Mouse (Mus musculus) forebrain, embryonic 16.5 days (tissue): ENCODE data around the gene Clmp. TPM values are rescaled to one million over a fixed set of nuclear protein-coding genes. Genes with fewer than 3 reads are reported as not detected.

ENCODE experiments used
- ATAC-seq: fragments of 200-750 bp; cut with Nextera tagmentation; 2 replicates; pipeline ENCODE4 v1.8.0; 2017; ENCODE audit warnings: mild to moderate bottlenecking, moderate library complexity
- H3K27ac ChIP-seq: fragments of 300-500 bp; sonication (generic); 2 replicates; pipeline ENCODE4 v1.5.1; 2014; ENCODE audit warnings: low read length, control low read depth
- H3K27me3 ChIP-seq: fragments of 300-500 bp; sonication (generic); replicated peaks from 2 replicates; pipeline ENCODE4 v1.6.1; 2014; ENCODE audit warnings: low read length; ENCODE audit not compliant: control insufficient read depth, insufficient read depth
- H3K36me3 ChIP-seq: fragments of 300-500 bp; sonication (generic); 2 replicates; pipeline ENCODE4 v1.6.1; 2014; ENCODE audit not compliant: control insufficient read depth, insufficient read depth
- H3K4me1 ChIP-seq: fragments of 300-500 bp; sonication (generic); replicated peaks from 2 replicates; pipeline ENCODE4 v1.6.1; 2014; ENCODE audit warnings: low read length; ENCODE audit not compliant: control insufficient read depth, insufficient read depth
- H3K4me2 ChIP-seq: fragments of 300-500 bp; sonication (generic); 2 replicates; pipeline ENCODE4 v1.6.1; 2014; ENCODE audit warnings: mild to moderate bottlenecking, low read length, control low read depth
- H3K4me3 ChIP-seq: fragments of 300-500 bp; sonication (generic); replicated peaks from 2 replicates; pipeline ENCODE4 v1.5.1; 2014; ENCODE audit warnings: mild to moderate bottlenecking, low read length, control low read depth
- H3K9ac ChIP-seq: fragments of 300-500 bp; sonication (generic); replicated peaks from 2 replicates; pipeline ENCODE4 v1.6.1; 2014; ENCODE audit warnings: low read depth, low read length, control low read depth
- H3K9me3 ChIP-seq: fragments of 300-500 bp; sonication (generic); 2 replicates; pipeline ENCODE4 v1.6.1; 2016; ENCODE audit warnings: low read length; ENCODE audit not compliant: control insufficient read depth
- WGBS: fragments of 180-500 bp; shearing (Covaris S2); extraction: QIAGEN DNeasy Blood & Tissue Kit; methylation state at CpG from one replicate; pipeline ENCODE4 v1.1.7; 2014; 5-methylcytosine and 5-hydroxymethylcytosine counted together
- polyA plus RNA-seq: library from polyadenylated mRNA; unstranded; fragments of >200 nt; fragmentation: Nextera tagmentation; extraction: Ambion mirVana; gene quantifications from 2 replicates; pipeline ENCODE4 v1.2.1, GENCODE M21; 2015

The Clmp gene
- polyA plus RNA-seq, 1 experiment from 2014 or later = 64.7 TPM

DNA sequence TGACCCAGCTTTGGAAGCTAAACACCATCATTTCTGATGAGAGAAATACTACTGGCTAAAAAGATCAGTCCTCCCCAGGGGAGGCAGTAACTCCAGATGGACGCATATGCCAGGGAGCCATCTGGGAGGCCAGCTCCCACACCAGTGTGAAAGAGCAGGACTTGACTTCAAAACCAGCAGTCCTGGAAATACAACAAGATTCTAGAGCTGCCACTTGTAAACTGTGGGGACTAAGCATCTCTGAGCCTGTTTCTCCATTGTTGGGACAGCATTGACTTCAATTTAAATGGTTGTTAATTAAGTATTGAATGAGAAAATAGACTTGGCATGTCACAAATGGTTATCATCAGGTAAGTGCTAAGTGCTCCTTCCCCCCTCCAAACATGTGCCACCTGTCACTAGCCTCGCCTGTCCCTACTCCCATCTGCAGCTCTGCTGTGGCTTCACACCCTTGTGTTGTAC lies 37.6 kb downstream of the Clmp start:
- WGBS = 49% methylated on average over 2 of the region's 2 CpGs
- Histone ChIP-seq H3K4me1 (peaks cover 13% of the 10 kb centered on the region), H3K27ac (peak overlapping the region; percentile 14; the same call in 1 of the 2 replicates), H3K4me2 (no peak overlapping the region), H3K9me3 (no peaks in the 10 kb centered on the region), H3K9ac (no peak overlapping the region), H3K4me3 (no peak overlapping the region), H3K36me3 (no peaks in the 10 kb centered on the region), H3K27me3 (no peaks in the 10 kb centered on the region)
- ATAC-seq = no peak

DNA sequence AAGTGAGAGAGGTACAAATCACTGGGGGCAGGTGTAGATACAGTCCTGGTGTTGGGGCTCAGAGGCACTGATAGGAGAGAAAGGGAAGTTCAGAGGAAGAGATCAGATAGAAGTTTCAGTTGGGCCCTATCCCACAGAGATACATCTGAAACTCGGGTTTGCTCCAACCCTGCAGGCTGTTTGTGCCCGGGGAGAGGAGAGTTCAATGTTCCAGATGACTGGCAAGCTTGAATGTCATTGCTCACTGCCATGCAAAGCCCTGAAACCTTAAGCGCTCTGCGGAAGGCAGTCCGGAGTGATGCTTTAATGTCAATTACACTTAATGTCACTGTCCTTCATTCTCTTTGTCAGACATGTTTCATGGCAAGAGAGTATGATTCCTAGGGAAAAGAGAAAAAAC lies 39.2 kb downstream of the Clmp start:
- no peaks in the 10 kb centered on the region for H3K9me3 ChIP-seq
- H3K27me3 ChIP-seq = no peaks in the 10 kb centered on the region
- H3K36me3 ChIP-seq = no peaks in the 10 kb centered on the region
- H3K4me1 ChIP-seq = peaks cover 13% of the 10 kb centered on the region
- 62% methylated on average over 5 of the region's 5 CpGs for WGBS
- H3K27ac ChIP-seq = no peak overlapping the region
- no peak for ATAC-seq
- H3K4me2 ChIP-seq = no peak overlapping the region
- H3K9ac ChIP-seq = no peak overlapping the region
- H3K4me3 ChIP-seq = no peak overlapping the region

DNA sequence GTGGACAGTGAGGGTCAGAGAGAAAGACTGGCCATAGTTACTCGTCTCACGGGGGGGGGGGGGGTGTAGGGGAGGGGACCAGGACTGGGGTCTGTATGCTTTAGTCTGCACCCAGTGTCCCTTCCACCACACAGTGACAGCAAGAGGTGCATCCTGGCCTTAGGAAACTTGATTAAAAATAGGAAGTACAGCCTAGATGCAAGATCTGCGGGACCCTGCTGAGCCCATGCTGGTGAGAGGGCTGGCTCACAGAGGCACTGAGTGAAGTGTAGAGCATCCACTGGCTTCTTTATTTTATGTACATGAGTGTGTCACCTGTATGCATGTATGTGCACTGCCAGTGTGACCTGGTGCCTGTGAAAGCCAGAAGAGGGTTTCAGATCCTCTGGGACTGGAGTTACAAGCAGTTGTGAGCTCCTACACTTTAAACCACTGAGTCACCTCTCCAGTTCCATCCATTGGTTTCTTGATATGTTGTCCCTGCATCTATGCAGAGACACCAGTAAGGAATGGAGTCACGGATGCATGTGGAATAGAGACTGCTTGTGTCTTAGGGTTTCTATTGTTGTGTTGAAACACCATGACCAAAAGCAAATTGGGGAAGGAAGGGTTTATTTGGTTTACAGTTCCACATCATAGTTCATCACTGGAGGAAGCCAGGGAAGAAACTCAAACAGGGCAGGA lies 41.5 kb downstream of the Clmp start:
- no peaks in the 10 kb centered on the region for H3K27me3 ChIP-seq
- H3K4me2 ChIP-seq = no peak overlapping the region

DNA sequence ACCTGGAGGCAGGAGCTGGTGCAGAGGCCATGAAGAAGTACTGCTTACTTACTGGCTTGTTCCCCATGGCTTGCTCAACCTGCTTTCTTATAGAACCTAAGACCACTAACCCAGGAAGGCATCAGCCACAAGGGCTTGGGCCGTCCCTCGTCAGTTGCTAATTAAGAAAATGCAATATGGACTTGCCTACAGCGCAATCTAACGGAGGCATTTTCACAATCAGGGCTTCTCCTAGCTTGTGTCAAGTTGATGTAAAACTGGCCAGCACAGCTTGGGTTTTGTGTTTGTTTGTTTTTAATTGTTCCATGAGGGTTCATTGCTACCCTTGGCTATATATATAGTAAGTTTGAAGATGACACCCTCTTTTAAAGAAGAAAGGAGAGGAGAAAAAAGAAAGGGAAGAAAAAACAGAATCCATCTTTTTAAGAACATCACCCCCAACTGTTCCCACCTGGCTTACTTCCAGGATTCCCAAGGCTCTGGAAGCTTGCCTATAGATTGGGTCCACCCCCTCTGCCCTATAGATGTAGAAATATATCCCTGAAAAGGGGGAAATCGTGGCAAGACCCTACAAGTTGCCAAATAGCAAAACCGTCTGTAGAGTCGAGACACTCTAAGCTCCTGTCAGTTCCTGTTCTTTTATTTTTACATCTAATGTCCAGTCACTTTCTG lies 42.2 kb downstream of the Clmp start:
- Histone ChIP-seq H3K4me3 (no peak overlapping the region), H3K27ac (no peak overlapping the region; the same call in 1 of the 2 replicates), H3K9ac (no peak overlapping the region), H3K4me1 (peaks cover 27% of the 10 kb centered on the region), H3K27me3 (no peaks in the 10 kb centered on the region), H3K9me3 (no peaks in the 10 kb centered on the region), H3K36me3 (no peaks in the 10 kb centered on the region), H3K4me2 (no peak overlapping the region)
- no peak for ATAC-seq
- 65% methylated on average over 7 of the region's 7 CpGs for WGBS

More for the DNA sequence above, 41.5 kb downstream of the Clmp start:
- Histone ChIP-seq H3K36me3 (no peaks in the 10 kb centered on the region), H3K4me1 (peaks cover 25% of the 10 kb centered on the region), H3K9ac (no peak overlapping the region), H3K9me3 (no peaks in the 10 kb centered on the region), H3K27ac (no peak overlapping the region; the same call in 1 of the 2 replicates), H3K4me3 (no peak overlapping the region)
- no peak for ATAC-seq
- 84% methylated on average over 4 of the region's 4 CpGs for WGBS

DNA sequence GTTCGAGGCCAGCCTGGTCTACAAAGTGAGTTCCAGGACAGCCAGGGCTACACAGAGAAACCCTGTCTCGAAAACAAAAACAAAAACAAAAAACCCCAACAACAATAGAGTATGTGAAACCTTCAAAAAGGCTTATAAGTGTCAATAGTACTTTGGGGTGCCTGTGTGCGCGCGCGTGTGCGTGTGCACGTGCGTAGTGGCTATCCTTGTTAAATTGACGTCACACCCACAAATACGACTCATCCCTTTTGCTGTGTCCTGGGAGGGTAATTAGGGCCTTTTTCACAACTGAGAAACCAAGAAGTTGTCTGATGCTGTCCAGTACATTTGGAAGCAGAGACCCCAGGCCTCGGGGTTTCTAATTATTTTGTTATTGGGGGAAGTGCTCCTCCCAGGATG lies 44.5 kb downstream of the Clmp start:
- H3K9ac ChIP-seq = peak overlapping the region; percentile 56
- peak overlapping the region; percentile 35 for H3K4me3 ChIP-seq
- peak overlapping the region; percentile 96 for H3K27ac ChIP-seq
- no peaks in the 10 kb centered on the region for H3K27me3 ChIP-seq
- H3K4me2 ChIP-seq = peak overlapping the region; percentile 59
- ATAC-seq = no peak
- no peaks in the 10 kb centered on the region for H3K9me3 ChIP-seq
- no peaks in the 10 kb centered on the region for H3K36me3 ChIP-seq
- 74% methylated on average over 12 of the region's 12 CpGs for WGBS
- H3K4me1 ChIP-seq = peaks cover 21% of the 10 kb centered on the region

DNA sequence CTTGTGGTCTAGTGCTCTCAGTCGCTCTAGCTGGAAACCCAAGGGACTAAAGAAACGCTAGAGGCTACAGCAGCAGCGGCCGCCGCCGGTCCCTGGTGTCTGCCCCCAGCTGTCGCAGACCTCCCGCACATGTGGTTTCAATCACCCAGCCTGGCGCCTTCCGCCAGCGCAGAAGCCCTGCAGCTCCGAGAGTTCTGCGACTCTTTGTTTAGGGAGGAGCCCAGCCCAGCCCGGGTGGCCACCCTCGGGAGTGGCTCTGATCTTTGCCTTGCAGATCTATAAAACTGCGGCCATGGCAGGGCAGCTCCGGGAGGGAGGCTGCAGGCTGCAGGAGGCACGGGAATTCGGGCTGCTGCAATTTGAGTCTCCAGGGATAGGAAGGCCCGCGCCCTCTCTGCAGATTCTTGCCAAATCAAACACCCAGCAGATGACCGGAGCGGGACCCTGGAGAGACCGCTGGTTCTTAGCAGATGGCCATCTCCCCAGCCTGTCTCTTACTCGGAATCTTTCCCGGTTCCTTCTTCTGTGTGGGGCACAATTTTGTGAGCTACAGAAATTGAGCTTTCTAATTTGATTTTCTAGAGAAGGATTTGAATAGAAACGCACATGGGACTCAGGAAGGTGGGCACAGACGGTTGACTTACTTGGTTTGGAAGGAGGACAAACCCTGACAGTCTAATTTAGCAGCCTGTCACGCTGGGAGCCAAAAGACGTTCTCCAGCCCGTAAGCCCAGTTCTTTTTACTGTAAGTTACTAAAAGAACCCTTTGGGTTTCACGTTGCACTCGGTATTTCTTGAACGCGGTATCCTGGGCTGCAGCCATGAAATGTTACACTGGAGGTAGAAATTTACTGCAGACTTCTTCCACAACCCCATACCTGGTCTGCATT lies 45.2 kb downstream of the Clmp start:
- H3K9ac ChIP-seq = peak overlapping the region; percentile 56
- no peaks in the 10 kb centered on the region for H3K36me3 ChIP-seq
- H3K27ac ChIP-seq = peak overlapping the region; percentile 96
- peak overlapping the region; percentile 35 for H3K4me3 ChIP-seq
- H3K27me3 ChIP-seq = no peaks in the 10 kb centered on the region
- under 1% methylated on average over 35 of the region's 35 CpGs for WGBS
- H3K9me3 ChIP-seq = no peaks in the 10 kb centered on the region
- H3K4me1 ChIP-seq = peaks cover 21% of the 10 kb centered on the region
- peak overlapping the region; percentile 59 for H3K4me2 ChIP-seq
- ATAC-seq = peak; percentile 63

DNA sequence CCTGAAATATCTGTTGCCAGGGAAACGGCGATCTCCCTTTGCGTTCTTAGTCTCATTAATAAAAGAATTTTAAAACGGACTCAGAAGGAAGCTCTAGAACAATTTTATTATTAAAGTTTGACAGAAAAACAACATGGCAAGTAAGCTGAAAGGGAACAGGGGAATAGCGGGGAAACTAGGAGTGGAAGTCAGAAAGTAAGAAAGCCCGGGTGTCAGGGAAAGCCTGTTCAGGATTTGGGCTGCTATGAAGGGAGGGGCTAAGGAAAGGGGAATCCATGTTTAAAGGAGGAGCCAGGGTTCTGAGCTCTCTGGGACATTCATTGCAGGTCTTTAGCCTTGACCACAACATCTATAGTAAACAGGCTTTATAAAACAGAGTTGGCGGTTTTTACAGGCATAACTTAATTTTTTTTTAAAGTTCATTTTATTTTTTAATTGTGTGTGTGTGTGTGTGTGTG lies 45.9 kb downstream of the Clmp start:
- peak overlapping the region; percentile 35 for H3K4me3 ChIP-seq
- no peaks in the 10 kb centered on the region for H3K9me3 ChIP-seq
- peak overlapping the region; percentile 96 for H3K27ac ChIP-seq
- peak; percentile 29; the same call in 1 of the 2 replicates for ATAC-seq
- no peaks in the 10 kb centered on the region for H3K36me3 ChIP-seq
- H3K27me3 ChIP-seq = no peaks in the 10 kb centered on the region
- peaks cover 21% of the 10 kb centered on the region for H3K4me1 ChIP-seq
- WGBS = 13% methylated on average over 7 of the region's 7 CpGs
- H3K9ac ChIP-seq = no peak overlapping the region
- peak overlapping the region; percentile 59 for H3K4me2 ChIP-seq

DNA sequence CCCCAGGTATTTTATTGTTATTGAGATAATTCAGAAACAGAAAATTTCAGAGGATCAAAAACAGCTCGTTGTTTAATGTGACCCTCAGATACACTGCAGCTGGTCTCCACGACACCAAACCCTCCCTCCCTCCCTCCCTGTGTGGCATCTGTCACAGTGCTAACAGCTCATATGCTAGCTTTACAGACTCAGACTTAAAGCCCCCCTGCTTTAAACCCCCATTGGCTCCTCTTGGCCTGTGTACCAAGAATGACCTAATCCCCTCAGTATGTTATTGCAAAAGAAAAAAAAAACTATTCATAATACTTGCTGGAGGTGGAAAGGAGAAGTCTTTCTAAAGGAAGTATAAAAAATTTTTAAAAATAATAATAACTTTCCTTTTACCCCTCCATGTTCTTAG lies 46.5 kb downstream of the Clmp start:
- H3K4me1 ChIP-seq = peaks cover 21% of the 10 kb centered on the region
- H3K4me2 ChIP-seq = no peak overlapping the region
- no peak overlapping the region for H3K9ac ChIP-seq
- H3K9me3 ChIP-seq = no peaks in the 10 kb centered on the region
- H3K36me3 ChIP-seq = no peaks in the 10 kb centered on the region
- no peaks in the 10 kb centered on the region for H3K27me3 ChIP-seq
- 19% methylated on average over 2 of the region's 2 CpGs for WGBS
- no peak overlapping the region for H3K4me3 ChIP-seq
- peak; percentile 60 for ATAC-seq
- peak overlapping the region; percentile 96; the same call in 1 of the 2 replicates for H3K27ac ChIP-seq

DNA sequence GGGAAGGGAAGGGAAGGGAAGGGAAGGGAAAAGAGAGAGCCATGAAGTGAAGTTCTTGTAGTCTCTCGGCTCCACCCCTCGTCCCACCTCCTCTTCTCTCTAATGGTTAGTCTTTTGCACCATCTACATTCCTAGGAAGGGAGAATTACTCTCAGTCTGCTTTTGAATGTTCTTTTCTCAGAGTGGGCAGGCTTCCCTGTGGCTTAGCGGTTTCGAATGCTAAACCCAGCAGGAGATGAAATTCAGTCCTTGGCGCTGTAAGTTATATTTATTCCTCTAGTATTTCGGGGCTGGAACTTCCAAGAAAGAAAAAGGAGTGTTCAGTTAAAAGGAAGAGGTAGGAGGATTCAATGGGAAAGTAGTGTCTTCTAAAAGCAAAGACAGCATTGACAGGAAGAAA lies 51.4 kb downstream of the Clmp start:
- no peak overlapping the region for H3K4me2 ChIP-seq
- H3K4me1 ChIP-seq = peaks cover 3% of the 10 kb centered on the region
- ATAC-seq = no peak
- 71% methylated on average over 6 of the region's 6 CpGs for WGBS
- no peaks in the 10 kb centered on the region for H3K9me3 ChIP-seq
- no peak overlapping the region for H3K27ac ChIP-seq
- H3K27me3 ChIP-seq = no peaks in the 10 kb centered on the region
- H3K4me3 ChIP-seq = no peak overlapping the region
- H3K36me3 ChIP-seq = no peaks in the 10 kb centered on the region
- no peak overlapping the region for H3K9ac ChIP-seq
